Mouse (Mus musculus) lung, embryonic 16.5 days (tissue): ENCODE measurements around the gene Hoxc11. TPM values are rescaled to one million over a fixed set of nuclear protein-coding genes. Genes with fewer than 3 reads are reported as not detected.

Experiments used
- ATAC-seq: fragments of 200-750 bp; cut with Nextera tagmentation; 2 replicates; pipeline ENCODE4 v1.8.0; 2017; ENCODE audit warnings: low read depth, mild to moderate bottlenecking, moderate library complexity
- H3K27ac ChIP-seq: fragments of 300-500 bp; sonication (generic); 2 replicates; pipeline ENCODE4 v1.5.1; 2014; ENCODE audit warnings: mild to moderate bottlenecking, control low read depth, low read length
- H3K27me3 ChIP-seq: fragments of 300-500 bp; sonication (generic); 2 replicates; pipeline ENCODE4 v1.6.1; 2014; ENCODE audit warnings: low read depth, low read length, mixed read lengths; ENCODE audit not compliant: control insufficient read depth, insufficient read depth
- H3K36me3 ChIP-seq: fragments of 300-500 bp; sonication (generic); 2 replicates; pipeline ENCODE4 v1.6.1; 2014; ENCODE audit warnings: low read length; ENCODE audit not compliant: control insufficient read depth, insufficient read depth
- H3K4me1 ChIP-seq: fragments of 300-500 bp; sonication (generic); replicated peaks from 2 replicates; pipeline ENCODE4 v1.6.1; 2014; ENCODE audit warnings: low read length, mixed read lengths; ENCODE audit not compliant: control insufficient read depth, insufficient read depth
- H3K4me2 ChIP-seq: fragments of 300-500 bp; sonication (generic); 2 replicates; pipeline ENCODE4 v1.6.1; 2014; ENCODE audit warnings: low read depth, low read length, control low read depth
- H3K4me3 ChIP-seq: fragments of 300-500 bp; sonication (generic); 2 replicates; pipeline ENCODE4 v1.5.1; 2014; ENCODE audit warnings: mild to moderate bottlenecking, low read length, control low read depth
- H3K9ac ChIP-seq: fragments of 300-500 bp; sonication (generic); 2 replicates; pipeline ENCODE4 v1.6.1; 2014; ENCODE audit warnings: low read length, control low read depth
- H3K9me3 ChIP-seq: fragments of 300-500 bp; sonication (generic); 2 replicates; pipeline ENCODE4 v1.6.1; 2016; ENCODE audit warnings: low read length; ENCODE audit not compliant: control insufficient read depth
- WGBS: fragments of 180-500 bp; shearing (Covaris S2); extraction: QIAGEN DNeasy Blood & Tissue Kit; methylation state at CpG from one replicate; pipeline ENCODE4 v1.1.7; 2014; 5-methylcytosine and 5-hydroxymethylcytosine counted together
- polyA plus RNA-seq: library from polyadenylated mRNA; unstranded; fragments of >200 nt; fragmentation: Nextera tagmentation; extraction: Ambion mirVana; gene quantifications from 2 replicates; pipeline ENCODE4 v1.2.1, GENCODE M21; 2015

Hoxc11 gene
- polyA plus RNA-seq, 1 experiment from 2014 or later: not detected

DNA sequence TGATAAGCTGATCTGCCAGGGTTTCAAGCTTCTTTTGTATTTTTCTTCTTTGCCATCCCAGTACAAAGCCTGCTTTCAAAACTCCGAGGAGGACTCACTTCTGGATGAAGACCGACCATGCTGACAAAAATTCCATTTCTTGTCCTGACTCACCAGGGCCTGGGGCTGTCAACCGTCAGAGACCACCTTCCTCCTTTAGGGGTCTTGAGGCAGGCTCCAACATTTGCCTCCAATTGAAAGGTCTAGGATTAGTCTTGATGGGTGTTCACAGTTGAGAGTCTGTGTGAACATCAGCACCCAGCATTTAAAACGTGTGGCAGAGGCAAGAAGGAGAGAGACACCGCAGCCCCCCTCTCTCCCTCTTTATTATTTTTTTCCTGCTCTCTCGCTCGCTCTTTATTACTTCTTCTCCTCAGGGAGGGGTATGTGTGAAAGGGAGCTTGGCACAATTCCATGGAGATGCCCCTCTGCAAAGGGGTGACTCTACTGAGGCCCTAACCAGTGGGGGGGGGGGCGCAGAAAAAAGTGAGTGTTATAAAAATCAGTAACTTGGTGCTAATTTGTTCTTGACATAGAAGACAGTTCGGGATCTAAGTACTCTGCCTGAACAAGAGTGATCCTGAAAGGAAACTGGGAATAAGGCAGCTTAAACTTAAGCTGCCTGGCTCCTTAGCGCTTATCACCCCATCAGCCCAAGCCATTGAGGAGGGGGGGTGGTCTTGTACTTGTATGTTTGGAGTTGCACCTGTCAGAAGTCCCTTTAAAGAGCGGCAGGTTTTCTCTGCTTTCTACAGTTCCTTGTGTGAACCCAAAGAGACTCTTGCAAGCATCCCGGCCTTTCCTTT, 34.7 kb upstream of the Hoxc11 start:
- Histone ChIP-seq H3K4me2 (no peak overlapping the region), H3K4me3 (no peak overlapping the region), H3K36me3 (no peaks in the 10 kb centered on the region), H3K9ac (no peak overlapping the region), H3K27ac (no peak overlapping the region), H3K4me1 (0 out of 2 replicates have a peak, but pooled peaks cover 3% of the 10 kb centered on the region), H3K27me3 (peaks cover 97% of the 10 kb centered on the region), H3K9me3 (no peaks in the 10 kb centered on the region)
- ATAC-seq: no peak
- WGBS: 3% methylated on average over 12 of the region's 12 CpGs

DNA sequence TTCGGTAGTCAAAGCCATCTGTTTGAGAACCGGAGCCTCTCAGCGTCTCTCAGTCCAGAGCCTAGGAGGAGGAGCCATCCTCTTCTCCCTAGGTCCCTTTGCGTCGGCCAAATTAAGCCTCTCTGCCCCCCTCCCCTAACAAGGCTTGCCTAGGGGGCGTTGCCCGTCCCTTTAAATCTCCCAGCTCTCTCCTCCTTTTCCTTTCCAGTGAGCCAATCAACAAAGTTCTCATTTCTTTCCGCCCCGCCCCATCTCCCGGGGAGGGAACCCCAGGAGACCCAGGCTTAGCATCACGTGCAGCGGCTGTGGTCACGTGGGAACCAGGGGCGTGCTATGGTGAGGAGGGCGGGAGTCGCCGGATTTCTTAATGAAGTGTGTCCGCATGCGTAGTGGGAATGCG, 33.6 kb upstream of the Hoxc11 start:
- H3K9ac ChIP-seq: no peak overlapping the region
- ATAC-seq: peak; percentile 83
- under 1% methylated on average over 20 of the region's 20 CpGs for WGBS
- peak overlapping the region; percentile 34 for H3K4me2 ChIP-seq
- H3K27me3 ChIP-seq: peaks cover 95% of the 10 kb centered on the region
- no peaks in the 10 kb centered on the region for H3K9me3 ChIP-seq
- no peak overlapping the region for H3K27ac ChIP-seq
- H3K36me3 ChIP-seq: no peaks in the 10 kb centered on the region
- no peak overlapping the region for H3K4me3 ChIP-seq
- H3K4me1 ChIP-seq: 0 out of 2 replicates have a peak, but pooled peaks cover 3% of the 10 kb centered on the region

DNA sequence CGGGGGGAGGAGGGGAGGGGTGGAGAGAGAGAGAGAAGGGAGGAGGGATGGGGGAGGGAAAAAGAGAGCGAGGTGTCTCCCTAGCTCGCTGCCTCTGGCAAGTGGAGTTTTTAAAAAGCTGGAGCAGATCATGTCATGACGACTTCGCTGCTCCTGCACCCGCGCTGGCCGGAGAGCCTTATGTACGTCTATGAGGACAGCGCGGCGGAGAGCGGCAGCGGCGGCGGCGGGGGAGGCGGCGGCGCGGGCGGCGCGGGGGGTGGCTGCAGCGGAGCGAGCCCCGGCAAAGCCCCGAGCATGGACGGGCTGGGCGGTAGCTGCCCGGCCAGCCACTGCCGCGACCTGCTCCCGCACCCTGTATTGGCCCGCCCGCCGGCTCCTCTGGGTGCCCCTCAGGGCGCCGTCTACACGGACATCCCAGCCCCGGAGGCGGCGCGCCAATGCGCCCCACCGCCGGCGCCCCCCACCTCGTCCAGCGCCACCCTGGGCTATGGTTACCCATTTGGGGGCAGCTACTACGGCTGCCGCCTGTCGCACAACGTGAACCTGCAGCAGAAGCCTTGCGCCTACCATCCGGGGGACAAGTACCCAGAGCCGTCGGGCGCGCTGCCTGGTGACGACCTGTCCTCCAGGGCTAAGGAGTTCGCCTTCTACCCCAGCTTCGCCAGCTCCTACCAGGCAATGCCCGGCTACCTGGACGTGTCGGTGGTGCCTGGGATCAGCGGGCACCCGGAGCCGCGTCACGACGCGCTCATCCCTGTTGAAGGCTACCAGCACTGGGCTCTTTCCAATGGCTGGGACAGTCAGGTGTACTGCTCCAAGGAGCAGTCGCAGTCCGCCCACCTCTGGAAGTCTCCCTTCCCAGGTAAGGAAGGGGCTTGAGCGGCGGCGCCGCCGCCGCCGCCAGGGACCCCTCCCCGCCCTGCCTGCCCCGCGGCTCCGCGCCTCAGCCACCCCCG, 32.9 kb upstream of the Hoxc11 start, which contains the start of gene Hoxc13:
Gene Hoxc13, plus strand, starts transcription at position 51 of the 959 bp plus-strand sequence.
- H3K27me3 ChIP-seq: peaks cover 95% of the 10 kb centered on the region
- under 1% methylated on average over 70 of the region's 88 CpGs for WGBS
- ATAC-seq: peak; percentile 48
- H3K4me2 ChIP-seq: peak within 1 kb of the TSS; percentile 34
- no peak within 1 kb of the TSS for H3K9ac ChIP-seq
- no peaks in the 10 kb centered on the region for H3K9me3 ChIP-seq
- 0 out of 2 replicates have a peak, but pooled peaks cover 3% of the 10 kb centered on the region for H3K4me1 ChIP-seq
- no peak within 1 kb of the TSS for H3K27ac ChIP-seq
- peak within 1 kb of the TSS; percentile 7; the same call in 1 of the 2 replicates for H3K4me3 ChIP-seq
- H3K36me3 ChIP-seq: no peaks in the 10 kb centered on the region

DNA sequence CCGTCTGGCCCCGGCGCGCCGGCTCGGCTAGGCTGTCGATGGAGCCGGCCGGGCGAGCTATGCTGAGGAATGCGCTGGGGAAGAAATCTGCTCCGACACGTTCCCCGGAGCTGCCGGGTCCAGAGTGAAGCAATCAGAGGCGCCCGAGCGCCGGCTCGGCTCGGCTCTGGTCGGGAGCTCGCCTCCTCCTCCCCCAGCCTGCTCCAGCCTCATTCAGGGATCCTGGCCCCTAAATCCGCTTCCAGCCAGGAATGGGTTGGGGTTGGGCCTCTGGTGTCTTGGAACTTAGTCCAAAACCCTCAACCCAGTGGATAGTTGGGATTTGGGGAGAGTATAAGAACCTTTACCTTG, 32.2 kb upstream of the Hoxc11 start:
- no peak overlapping the region for H3K4me3 ChIP-seq
- no peak overlapping the region for H3K4me2 ChIP-seq
- no peak overlapping the region for H3K9ac ChIP-seq
- no peaks in the 10 kb centered on the region for H3K36me3 ChIP-seq
- 0% methylated on average over 22 of the region's 24 CpGs for WGBS
- no peaks in the 10 kb centered on the region for H3K9me3 ChIP-seq
- peak; percentile 77; the same call in 1 of the 2 replicates for ATAC-seq
- H3K27me3 ChIP-seq: peaks cover 94% of the 10 kb centered on the region
- no peak overlapping the region for H3K27ac ChIP-seq
- 0 out of 2 replicates have a peak, but pooled peaks cover 3% of the 10 kb centered on the region for H3K4me1 ChIP-seq

DNA sequence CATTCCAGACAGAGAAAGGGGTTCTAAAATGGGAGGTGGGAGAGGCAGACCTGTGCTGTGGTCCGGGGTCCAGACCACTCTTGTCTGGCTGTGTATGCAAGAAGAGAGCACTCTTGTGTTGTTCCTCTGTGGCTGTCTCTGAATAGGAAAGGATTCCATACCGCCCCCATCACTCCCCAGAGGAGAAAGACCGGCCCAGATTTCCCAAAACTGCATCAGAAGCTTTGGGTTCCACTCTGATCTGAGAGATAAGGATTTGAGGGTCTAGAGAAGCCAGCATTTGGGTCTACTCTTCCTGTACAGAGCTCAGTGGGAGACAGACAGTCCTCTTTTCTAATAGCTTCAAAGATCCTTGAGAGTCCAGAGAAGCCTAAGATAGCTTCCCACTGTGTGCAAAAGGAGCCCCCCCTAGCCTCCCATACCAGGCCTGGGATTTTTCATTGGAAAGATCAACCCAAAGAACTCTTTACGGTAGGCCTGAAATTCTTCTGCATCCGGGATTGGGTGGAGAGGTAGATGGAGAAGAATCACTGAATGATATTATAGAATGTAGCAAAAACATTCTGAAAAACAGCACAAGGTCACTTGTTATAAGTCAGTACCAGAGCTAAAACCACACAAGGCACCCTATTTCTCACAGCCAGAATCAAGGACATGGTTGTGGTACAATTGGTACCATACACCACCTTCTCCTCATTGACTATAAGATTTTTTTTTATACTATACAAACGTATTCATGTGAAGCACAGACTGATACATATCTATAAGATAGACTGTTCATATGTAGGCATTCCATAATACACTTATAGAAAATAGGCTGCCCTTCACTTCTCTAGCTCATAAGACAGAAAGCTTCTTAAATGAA, 31.4 kb upstream of the Hoxc11 start:
- Histone ChIP-seq H3K4me1 (0 out of 2 replicates have a peak, but pooled peaks cover 3% of the 10 kb centered on the region), H3K4me3 (no peak overlapping the region), H3K27me3 (peaks cover 94% of the 10 kb centered on the region), H3K27ac (no peak overlapping the region), H3K9me3 (no peaks in the 10 kb centered on the region), H3K9ac (no peak overlapping the region), H3K4me2 (no peak overlapping the region), H3K36me3 (no peaks in the 10 kb centered on the region)
- ATAC-seq: no peak
- 15% methylated on average over 6 of the region's 6 CpGs for WGBS

DNA sequence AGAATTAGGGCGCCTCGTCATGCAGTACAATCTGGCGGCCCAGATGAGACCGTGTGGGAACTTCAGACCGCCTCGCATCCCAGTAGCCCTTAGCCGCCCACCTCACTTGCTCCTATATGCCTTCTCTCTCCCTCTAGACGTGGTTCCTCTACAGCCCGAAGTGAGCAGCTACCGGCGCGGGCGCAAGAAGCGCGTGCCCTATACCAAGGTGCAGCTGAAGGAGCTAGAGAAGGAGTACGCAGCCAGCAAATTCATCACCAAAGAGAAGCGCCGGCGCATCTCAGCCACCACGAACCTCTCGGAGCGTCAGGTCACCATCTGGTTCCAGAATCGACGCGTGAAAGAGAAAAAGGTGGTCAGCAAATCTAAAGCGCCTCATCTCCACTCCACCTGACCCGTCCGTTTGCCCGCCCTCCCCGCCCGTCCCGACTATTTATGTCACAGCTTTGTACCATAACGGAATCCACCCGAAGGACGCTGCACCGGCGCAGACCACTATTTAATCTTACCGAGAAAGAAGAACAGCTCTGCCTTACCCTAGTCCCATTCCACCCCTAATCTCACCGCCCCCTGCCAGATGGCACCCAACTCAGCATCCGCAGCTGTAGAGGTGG, 27.1 kb upstream of the Hoxc11 start:
- Histone ChIP-seq H3K4me1 (no peaks in the 10 kb centered on the region), H3K36me3 (no peaks in the 10 kb centered on the region), H3K9ac (no peak overlapping the region), H3K9me3 (no peaks in the 10 kb centered on the region), H3K4me3 (no peak overlapping the region), H3K27me3 (peaks cover 94% of the 10 kb centered on the region), H3K27ac (no peak overlapping the region), H3K4me2 (no peak overlapping the region)
- ATAC-seq: no peak
- 1% methylated on average over 40 of the region's 40 CpGs for WGBS

DNA sequence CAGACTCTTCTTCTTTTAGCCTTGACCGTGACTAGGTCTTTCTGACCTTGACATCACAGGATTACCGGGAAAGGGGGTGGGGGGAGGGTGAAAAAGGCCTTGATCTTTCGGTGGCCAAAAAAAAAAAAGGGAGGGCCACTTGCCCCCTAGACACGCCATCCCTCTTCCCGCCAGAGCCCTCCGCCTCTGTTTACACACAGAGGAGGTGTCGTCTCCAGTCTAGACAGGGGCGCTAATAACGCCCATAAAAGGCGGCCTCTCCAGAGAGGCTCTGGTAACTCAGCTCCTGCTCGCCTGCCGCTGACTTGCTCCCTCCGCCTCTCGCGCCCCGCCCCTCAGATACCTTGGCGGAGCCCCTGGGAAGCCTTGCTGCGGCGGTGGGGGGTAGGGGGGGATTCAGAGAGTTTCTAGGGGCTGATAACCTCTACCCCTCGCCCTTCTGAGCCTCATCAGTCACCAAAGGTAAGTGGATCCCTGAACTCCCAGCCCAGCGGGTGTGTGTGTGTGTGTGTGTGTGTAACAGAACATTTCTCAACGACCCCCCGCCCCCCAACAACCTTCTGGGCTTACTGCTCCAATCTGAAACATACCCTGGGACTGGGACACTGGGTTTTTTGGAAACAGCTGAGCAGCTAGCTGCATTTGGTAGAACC, 22.4 kb upstream of the Hoxc11 start:
- no peaks in the 10 kb centered on the region for H3K9me3 ChIP-seq
- H3K27ac ChIP-seq: no peak overlapping the region
- H3K36me3 ChIP-seq: no peaks in the 10 kb centered on the region
- under 1% methylated on average over 23 of the region's 23 CpGs for WGBS
- no peak for ATAC-seq
- peaks cover 98% of the 10 kb centered on the region for H3K27me3 ChIP-seq
- no peak overlapping the region for H3K4me2 ChIP-seq
- no peaks in the 10 kb centered on the region for H3K4me1 ChIP-seq
- no peak overlapping the region for H3K9ac ChIP-seq
- H3K4me3 ChIP-seq: no peak overlapping the region

DNA sequence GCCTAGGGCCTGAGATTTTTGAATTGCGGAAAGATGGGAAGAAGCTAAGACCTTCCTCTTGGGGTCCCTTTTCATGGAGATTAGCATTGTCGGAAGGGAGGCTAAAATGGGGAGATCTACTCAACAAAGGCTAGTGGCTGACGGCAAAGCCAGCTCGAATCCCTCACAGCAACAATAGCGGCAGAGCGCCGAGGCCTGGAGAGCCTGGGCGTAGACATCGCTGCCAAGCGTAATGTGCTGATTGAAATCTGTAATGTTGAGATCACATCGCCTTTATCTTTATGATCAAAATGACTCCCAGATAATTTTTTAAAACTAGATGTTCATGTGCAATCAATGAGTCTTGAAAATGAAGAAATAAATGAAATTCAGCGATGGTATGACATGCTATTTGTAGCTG, 19.8 kb upstream of the Hoxc11 start:
- Histone ChIP-seq H3K4me3 (no peak overlapping the region), H3K4me1 (no peaks in the 10 kb centered on the region), H3K36me3 (no peaks in the 10 kb centered on the region), H3K27ac (no peak overlapping the region), H3K9me3 (no peaks in the 10 kb centered on the region), H3K9ac (no peak overlapping the region), H3K27me3 (peaks cover 98% of the 10 kb centered on the region), H3K4me2 (no peak overlapping the region)
- no peak for ATAC-seq
- 3% methylated on average over 12 of the region's 12 CpGs for WGBS
